Mouse (Mus musculus) bone marrow, adult 2 months (tissue): ENCODE data around the gene Bcas3. TPM values are rescaled to one million over a fixed set of nuclear protein-coding genes. Genes with fewer than 3 reads are reported as not detected.

Experiments used
- H3K27ac ChIP-seq: fragments of 200-500 bp; 2 replicates; pipeline ENCODE4 v1.5.1; 2012; ENCODE audit warnings: low read depth, mild to moderate bottlenecking, control low read depth, inconsistent platforms, low read length; ENCODE audit not compliant: control insufficient read depth, poor library complexity, insufficient read depth
- H3K4me1 ChIP-seq: fragments of 200-500 bp; 2 replicates; pipeline ENCODE4 v1.6.1; 2011; ENCODE audit warnings: low read length; ENCODE audit not compliant: control insufficient read depth, insufficient read depth
- H3K4me3 ChIP-seq: fragments of 200-500 bp; replicated peaks from 2 replicates; pipeline ENCODE3; 2011; ENCODE audit warnings: mild to moderate bottlenecking, low read depth, low read length, control low read depth; ENCODE audit not compliant: control insufficient read depth
- CTCF ChIP-seq: fragments of 200-500 bp; IDR thresholded peaks from 2 replicates; pipeline ENCODE4 v1.5.1; 2011; ENCODE audit warnings: low read length, control low read depth; ENCODE audit not compliant: control insufficient read depth, insufficient read depth
- POLR2A ChIP-seq: fragments of 200-500 bp; IDR thresholded peaks from 2 replicates; pipeline ENCODE4 v1.6.1; 2011; ENCODE audit warnings: low read depth, mild to moderate bottlenecking, control low read depth, low read length, borderline replicate concordance; ENCODE audit not compliant: control insufficient read depth
- WGBS: fragments of 180-500 bp; shearing (Covaris S2); methylation state at CpG from one replicate; pipeline ENCODE4 v1.1.7; 2018; 5-methylcytosine and 5-hydroxymethylcytosine counted together
- polyA plus RNA-seq: library from polyadenylated mRNA; stranded (reverse); fragments of >200 nt; gene quantifications from 2 replicates; pipeline ENCODE4 v1.2.4, GENCODE M21; 2011; ENCODE audit warnings: low replicate concordance; ENCODE audit not compliant: missing spikeins, insufficient read depth, insufficient read length

Bcas3 gene
- polyA plus RNA-seq, 1 experiment = 19.5 TPM

DNA sequence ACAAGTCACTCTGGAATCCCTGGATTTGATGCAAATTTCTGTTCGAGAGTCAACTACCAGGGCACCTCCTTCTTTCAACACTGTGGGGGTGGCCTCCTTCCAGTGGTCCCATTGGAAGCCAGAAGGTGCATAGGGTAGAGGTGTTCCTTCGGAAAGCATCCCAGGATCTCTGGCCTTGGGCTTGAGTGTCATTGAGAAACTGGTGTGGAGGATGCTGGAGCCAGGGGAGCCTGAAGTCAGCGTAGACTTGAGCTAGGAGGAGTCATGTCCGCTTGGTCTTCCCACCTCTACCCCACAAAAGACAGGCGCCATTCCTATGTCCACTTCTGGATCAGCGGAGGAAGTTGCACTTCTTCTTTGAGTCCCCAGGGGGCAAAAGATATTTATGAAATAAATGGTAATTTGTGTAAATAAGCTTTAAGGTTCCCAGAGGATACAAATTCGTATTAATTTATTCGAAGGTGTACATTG is 488.3 kb downstream of the Bcas3 start:
- TF ChIP-seq CTCF (no peak), POLR2A (no peak)
- H3K4me3 ChIP-seq = no peak overlapping the region
- H3K27ac ChIP-seq = no peak overlapping the region
- no peaks in the 10 kb centered on the region; the same call in 1 of the 2 replicates for H3K4me1 ChIP-seq
- 8% methylated on average over 8 of the region's 8 CpGs for WGBS

DNA sequence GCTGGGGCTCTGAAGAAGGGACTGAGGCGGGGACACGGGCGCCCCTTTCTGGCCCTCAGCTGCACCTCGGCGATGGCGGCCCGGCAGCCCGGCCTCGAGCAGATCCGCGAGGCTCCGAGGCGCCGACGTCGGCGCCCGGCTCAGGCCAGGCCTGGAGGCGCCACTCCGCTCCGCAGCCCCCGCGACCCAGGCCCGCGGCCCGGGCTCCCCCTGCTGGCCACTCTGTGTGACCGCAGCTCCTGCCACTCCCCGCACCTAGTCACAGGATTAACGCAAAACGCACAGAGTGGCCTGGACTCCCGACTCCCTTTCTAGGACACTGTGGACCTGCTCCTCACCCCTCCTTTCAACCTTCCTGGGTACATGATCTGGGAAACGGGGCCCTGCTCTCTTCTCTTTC is 489.0 kb downstream of the Bcas3 start:
- no peak overlapping the region for H3K4me3 ChIP-seq
- no peaks in the 10 kb centered on the region; the same call in 1 of the 2 replicates for H3K4me1 ChIP-seq
- whole genome bisulfite sequencing = 0% methylated on average over 32 of the region's 32 CpGs
- TF ChIP-seq POLR2A (no peak), CTCF (peak; percentile 56)
- H3K27ac ChIP-seq = no peak overlapping the region

DNA sequence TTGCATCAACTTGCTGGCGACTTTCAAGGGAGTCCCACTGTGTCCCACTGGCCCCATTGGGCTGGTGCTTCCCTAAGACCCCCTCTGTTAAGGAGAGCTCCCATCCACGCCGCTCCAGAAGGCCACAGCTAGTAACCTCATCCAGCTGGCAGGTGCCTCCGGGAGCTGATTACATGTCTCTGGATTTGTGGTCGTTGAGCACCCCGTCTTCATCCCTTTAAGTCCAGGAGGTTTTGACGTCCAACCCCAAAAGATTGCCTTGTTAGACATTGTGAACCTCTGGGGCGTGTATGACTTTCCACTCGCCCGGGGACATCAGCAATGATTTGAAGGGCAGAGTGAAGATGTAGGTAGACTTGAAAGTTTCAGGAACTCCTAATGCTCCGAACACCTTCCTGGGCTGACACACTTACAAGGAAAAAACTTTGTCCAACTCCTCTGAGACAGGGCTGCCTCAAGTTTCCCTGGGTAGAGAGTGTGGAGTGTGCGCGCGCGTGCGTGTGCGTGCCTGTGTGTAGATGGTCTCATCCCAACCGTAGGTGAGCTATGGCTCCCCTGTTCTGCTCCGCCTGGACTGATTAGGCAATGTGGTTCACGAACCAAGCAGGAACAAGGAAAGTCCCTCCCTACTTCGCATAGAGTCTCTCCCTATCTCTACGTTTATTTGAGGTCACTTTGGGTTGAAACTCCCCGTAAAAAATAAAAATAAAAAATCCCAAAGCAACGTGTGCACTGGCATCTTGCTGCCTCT is 489.8 kb downstream of the Bcas3 start:
- TF ChIP-seq POLR2A (no peak), CTCF (no peak)
- 13% methylated on average over 24 of the region's 24 CpGs for WGBS
- H3K4me1 ChIP-seq = no peaks in the 10 kb centered on the region; the same call in 1 of the 2 replicates
- H3K27ac ChIP-seq = no peak overlapping the region
- H3K4me3 ChIP-seq = no peak overlapping the region

DNA sequence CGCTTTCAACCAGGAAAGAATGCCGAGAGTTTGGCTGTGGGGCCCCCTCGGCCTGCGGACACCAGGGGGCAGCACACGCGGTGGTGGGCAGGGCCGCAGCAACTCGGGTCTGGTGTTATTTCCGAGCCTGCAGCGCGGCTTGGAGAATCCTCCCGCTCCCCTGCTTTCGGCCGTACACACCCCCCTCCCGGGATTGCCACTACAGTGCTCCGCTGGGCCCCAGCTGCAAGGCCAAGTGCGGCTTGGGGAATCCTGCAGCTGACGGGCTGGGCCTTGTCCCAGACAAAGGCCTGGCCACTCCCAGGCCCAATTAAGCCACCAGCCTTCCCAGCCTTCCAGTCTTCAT is 490.4 kb downstream of the Bcas3 start:
- no peaks in the 10 kb centered on the region; the same call in 1 of the 2 replicates for H3K4me1 ChIP-seq
- TF ChIP-seq CTCF = peak; percentile 63
- no peak; the same call in 1 of the 2 replicates for TF ChIP-seq POLR2A
- H3K27ac ChIP-seq = no peak overlapping the region
- H3K4me3 ChIP-seq = no peak overlapping the region
- 3% methylated on average over 18 of the region's 18 CpGs for WGBS

DNA sequence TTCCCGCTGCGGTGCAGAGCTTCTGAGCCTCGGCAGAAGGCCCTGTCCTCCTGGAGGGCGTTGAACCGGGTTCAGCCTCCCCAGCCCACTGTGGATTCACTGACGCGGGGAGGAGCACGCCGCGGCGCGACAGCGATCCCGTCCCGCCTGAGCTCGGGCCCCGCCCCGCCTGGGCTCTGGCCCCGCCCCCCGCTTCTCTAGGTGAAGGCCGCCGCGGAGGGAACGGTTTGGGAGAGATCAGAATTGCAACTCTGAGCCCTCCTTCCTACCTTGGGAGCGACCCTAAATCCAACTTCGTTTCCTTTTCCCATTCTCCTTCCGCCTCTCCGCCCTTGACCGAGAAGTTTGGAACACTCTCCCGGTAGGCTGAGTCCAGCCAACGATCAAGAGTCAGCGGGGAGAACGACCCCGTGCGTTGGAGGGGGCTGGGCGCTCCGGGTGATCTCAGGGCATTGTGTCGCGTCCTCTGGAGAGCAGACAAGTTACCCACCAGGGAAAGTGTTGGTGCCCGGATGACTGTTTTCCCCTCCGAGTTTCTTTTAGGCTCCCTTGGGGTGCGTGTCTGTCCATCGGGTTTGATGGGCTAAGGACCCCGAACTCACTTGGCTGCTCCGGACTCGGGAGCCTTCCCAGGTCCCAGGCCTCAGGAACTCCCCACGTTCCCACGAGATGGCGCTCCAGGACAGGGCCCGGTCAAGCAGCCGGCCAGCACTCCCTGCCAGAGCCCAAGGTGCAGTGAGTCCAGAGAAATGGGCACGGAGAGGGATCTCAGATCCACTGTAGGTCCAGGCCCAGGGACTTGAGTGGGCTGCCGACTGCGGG is 491.4 kb downstream of the Bcas3 start:
- 1% methylated on average over 53 of the region's 54 CpGs for WGBS
- no peak overlapping the region for H3K27ac ChIP-seq
- H3K4me3 ChIP-seq = peak overlapping the region; percentile 33
- TF ChIP-seq POLR2A (no peak), CTCF (peak; percentile 50)
- no peaks in the 10 kb centered on the region; the same call in 1 of the 2 replicates for H3K4me1 ChIP-seq

DNA sequence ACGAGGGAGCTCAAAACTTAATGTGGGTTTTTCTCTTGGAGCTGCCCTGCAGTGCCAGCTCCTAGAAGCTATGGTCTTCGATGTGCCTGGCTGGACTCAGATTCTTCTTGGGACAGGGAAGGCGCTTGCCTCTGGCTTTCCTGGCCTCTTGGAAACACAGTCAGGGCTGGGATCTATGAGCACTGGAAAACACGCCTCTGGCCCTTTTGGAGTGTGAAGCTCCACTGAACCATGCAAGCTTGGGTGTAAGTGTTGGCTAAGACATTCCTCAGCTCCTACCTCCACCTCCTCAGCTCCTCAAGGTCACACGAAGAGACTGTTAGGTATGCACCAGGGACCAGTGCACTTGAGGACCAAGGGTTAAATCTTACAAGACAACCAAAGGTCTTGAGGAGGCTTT is 492.0 kb downstream of the Bcas3 start:
- no peak overlapping the region for H3K4me3 ChIP-seq
- WGBS = 43% methylated on average over 5 of the region's 5 CpGs
- TF ChIP-seq CTCF = no peak
- H3K27ac ChIP-seq = no peak overlapping the region
- H3K4me1 ChIP-seq = no peaks in the 10 kb centered on the region; the same call in 1 of the 2 replicates

DNA sequence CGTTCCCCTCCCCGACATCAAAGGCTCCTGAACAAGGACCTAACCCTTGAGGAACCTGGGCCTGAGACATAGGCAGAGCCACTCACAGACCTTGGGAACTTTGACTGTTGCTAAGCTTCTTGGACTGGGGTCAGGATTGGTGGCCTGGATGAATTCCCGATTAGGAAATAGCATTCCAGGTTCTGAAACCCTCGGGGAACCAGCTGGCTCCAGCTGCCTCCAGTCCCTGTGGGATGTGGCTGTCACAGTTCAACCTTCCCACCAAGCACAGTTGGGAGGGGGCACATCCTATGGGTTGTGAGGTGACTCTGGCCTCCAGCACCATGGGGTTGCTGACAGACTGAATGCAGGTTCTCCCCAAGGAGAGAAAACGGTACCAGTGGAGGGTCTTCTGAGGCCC is 493.0 kb downstream of the Bcas3 start:
- TF ChIP-seq CTCF (no peak), POLR2A (no peak)
- Histone ChIP-seq H3K4me3 (no peak overlapping the region), H3K27ac (no peak overlapping the region), H3K4me1 (no peaks in the 10 kb centered on the region; the same call in 1 of the 2 replicates)
- 66% methylated on average over 5 of the region's 5 CpGs for WGBS

GRCm38 (mm10) chr11:85846509-85846908 is 493.5 kb downstream of the Bcas3 start:
- no peaks in the 10 kb centered on the region; the same call in 1 of the 2 replicates for H3K4me1 ChIP-seq
- H3K27ac ChIP-seq = no peak overlapping the region
- H3K4me3 ChIP-seq = no peak overlapping the region
- TF ChIP-seq POLR2A (no peak), CTCF (no peak)
- 45% methylated on average over 4 of the region's 4 CpGs for WGBS
